Mouse (Mus musculus) thymus, postnatal 25 days (tissue): ENCODE data around the gene Adap1.

Experiments
- DNase-seq: peaks from one replicate; pipeline ENCODE4 v3.0.0; 2022

Gene Adap1

GRCm38 (mm10) chr5:139243384-139243783 lies 82.0 kb downstream of the Adap1 start:
- DNase-seq, result no peak

GRCm38 (mm10) chr5:139241022-139241761 lies 84.2 kb downstream of the Adap1 start:
- no peak for DNase-seq

GRCm38 (mm10) chr5:139237436-139237835 lies 88.0 kb downstream of the Adap1 start:
- DNase-seq, result no peak

- DNase-seq, result no peak
These were observed 91.0 kb downstream of the Adap1 start for GRCm38 (mm10) chr5:139234423-139234822.

GRCm38 (mm10) chr5:139232083-139232482 lies 93.3 kb downstream of the Adap1 start:
- no peak for DNase-seq

GRCm38 (mm10) chr5:139229716-139230115 lies 95.7 kb downstream of the Adap1 start:
- DNase-seq, result no peak

GRCm38 (mm10) chr5:139228318-139228717 lies 97.1 kb downstream of the Adap1 start:
- DNase-seq, result no peak

- DNase-seq, result no peak
These were observed 97.8 kb downstream of the Adap1 start for GRCm38 (mm10) chr5:139227645-139228044.

- DNase-seq, result no peak
These were observed 98.2 kb downstream of the Adap1 start for GRCm38 (mm10) chr5:139227236-139227635.

- no peak for DNase-seq
These were observed 102.1 kb downstream of the Adap1 start for GRCm38 (mm10) chr5:139223331-139223730.
